Mouse (Mus musculus): ENCODE measurements around the gene Apoa1.

Gene Apoa1

DNA sequence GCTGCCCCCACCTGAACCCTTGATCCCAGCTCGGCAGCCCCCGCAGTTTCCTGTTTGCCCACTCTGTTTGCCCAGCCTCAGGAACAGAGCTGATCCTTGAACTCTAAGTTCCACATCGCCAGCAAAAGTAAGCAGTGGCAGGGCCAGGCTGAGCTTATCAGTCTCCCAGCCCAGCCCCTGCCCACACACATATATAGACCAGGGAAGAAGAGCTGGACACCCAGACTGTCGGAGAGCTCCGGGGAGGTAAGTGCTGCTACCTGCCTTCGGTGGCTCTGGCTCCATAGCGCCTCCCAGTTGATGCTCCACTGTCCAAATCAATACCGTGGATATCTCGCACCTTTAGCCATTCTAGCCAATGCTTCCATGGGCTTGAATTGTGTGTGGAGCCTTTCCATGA lies at the start of gene Apoa1:
Gene Apoa1, plus strand, starts transcription at position 90 of the 400 bp plus-strand sequence.
- CTCF ChIA-PET, result no interaction called here

DNA sequence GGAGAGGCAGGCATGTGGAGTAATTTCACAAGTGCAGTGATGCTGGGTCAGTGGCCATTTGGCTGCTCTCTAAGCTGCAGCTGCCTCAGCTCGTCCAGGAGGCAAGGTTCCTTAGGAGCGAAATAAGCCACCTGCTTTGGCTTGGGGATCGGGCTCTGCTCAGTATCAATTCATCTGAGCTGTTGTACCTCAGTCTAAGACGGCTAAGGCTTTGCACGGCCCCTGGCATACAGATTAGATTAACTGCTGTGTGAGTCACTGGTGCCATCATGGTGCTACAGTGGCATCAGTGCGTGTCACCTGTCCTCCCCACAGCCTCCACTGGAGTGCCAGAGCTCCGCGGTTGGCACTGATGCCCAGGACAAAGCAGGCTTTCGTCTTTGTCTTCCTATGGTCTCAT lies 49.8 kb upstream of the Apoa1 start:
- CTCF ChIA-PET, result no interaction called here

DNA sequence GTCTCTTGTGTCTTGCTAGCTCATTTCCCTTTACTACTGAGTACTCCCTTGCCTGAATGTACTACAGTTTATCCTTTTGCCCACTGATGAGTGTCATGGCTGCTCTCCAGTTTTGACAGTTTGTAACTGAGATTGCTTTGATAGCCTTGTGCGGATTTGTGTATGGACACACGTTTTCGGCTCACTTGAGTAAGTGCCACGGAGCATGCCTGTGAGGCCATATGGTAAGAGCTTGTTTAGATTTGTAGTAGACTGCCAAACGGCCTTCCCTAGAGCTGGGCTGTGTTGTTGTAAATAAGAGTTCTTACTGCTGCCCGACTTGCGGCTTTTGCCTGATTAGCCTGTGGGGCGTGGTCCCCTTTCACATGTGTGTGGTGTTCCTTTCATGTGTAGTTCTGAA lies 47.1 kb upstream of the Apoa1 start:
- CTCF ChIA-PET, result no interaction called here

DNA sequence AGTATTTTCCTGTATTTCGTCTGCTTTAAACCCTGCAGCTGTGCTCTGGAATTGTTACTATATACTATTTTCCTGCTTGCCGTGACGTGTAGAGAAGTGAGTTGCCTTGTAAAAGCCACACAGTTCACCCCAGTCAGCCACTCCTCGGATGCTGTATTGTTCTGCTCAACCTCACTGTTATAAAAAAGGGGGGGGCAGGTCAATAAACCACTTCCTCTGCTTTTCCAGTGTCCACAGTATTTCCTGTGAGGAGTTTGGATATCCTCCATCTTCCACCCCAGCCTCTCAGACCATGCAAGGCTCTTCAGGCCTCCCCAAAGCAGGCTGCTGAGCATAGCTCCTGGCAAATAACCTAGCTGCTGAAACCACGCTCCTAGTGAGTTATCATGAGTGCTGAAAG lies 43.8 kb upstream of the Apoa1 start:
- CTCF ChIA-PET, result interaction anchor here (1.2 to 1.3 kb wide), 2 partner anchors 9 to 272 kb away, joined by 3 to 5 read pairs; no protein-coding TSS in a partner anchor

DNA sequence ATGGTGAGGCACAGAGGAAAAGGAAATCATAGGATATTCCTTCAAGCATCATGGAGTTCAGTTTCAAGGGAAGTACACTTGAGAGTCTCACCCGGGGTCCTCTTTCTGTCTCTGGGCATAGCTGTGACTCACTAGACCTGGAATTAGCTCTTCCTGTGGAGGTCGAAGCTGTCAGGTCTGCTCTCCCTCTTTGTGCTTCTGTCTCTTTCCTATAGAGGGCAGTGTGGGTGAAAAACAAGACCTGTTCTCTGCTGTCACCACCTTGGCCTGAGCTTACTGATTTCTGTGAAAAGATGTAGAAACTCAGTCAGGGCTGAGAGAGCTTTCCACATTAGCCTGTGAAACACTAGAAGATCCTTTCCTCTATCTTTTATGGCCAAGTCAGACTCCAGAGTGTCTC lies 43.2 kb upstream of the Apoa1 start:
- CTCF ChIA-PET, result interaction anchor here (1.0 to 1.3 kb wide), 3 partner anchors 10 to 273 kb away, joined by 3 to 5 read pairs (median 3); no protein-coding TSS in a partner anchor

DNA sequence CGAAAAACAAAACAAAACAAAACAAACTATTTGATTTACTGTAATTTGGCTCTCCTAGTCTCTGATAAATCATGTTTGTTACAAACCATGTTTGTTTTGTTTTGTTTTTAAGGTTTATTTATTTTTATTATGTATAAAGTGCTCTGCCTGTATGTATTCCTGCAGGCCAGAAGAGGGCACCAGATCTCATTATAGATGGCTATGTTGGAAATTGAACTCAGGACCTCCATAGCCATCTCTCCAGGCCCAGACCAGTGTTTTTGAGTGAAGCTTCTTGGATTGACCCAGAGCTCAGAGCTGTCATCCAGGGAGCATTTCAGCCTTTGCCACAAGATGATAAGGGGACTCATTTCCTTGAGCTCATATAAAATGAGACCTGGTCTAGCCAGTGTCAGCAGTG lies 42.0 kb upstream of the Apoa1 start:
- CTCF ChIA-PET, result no interaction called here

DNA sequence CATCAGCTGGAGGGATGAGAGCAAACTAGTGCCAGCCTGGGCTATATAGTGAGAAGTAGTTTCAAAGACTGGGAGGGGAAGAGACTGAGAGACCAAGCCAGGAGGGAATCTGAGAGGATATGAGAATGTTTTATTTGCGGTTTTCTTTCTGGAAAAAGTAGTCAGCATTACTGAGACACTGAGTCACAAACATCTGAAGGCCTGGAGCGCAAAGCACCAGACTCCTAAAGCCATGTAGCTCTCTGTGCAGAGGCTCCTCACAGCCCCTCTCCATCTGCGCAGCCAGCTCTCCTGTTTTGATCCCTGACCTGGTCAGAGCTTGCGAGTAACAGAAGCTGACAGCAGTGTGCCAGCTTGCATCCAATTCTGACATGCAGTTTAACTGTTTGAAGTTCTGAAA lies 40.0 kb upstream of the Apoa1 start:
- CTCF ChIA-PET, result no interaction called here

DNA sequence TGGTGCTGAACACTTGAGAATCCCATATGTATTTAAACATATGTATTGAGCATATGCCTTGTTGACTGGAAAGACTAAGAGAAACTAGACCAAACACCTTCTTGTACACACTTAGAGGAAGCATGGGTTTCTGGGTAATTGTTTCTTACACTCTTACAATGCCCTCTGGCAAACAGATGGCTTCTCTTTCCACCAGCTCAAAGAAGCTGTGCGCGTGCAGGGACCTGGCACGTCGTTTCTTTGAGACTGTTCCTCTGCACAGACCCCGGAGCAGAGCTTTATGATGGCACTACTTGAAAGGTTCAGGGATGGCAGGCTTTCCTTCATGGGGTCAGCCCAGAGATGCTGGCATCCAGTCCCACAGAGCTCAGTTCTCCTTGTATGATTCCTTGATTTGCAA lies 39.4 kb upstream of the Apoa1 start:
- CTCF ChIA-PET, result interaction anchor here (0.6 kb wide), 1 partner anchor 349 kb away, joined by 3 read pairs; no protein-coding TSS in a partner anchor

DNA sequence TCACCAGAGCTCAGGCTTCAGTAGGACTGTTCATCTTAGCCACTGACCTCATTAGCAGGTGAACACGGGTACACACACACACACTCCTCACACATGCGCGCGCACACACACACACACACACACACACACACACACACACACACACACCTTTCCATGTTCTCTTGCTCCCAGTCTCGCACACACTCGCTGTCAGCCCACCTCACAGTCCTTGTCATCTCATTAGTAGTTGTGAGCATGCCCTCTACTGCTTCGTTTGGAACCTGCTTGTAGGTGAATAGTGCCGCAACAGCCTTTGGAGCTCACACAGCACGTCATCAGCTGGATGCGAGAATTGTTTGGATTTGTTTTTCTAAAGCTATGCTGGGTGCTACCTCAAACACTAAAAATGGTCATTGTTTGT lies 39.0 kb upstream of the Apoa1 start:
- CTCF ChIA-PET, result interaction anchor here (0.6 kb wide), 1 partner anchor 349 kb away, joined by 3 read pairs; no protein-coding TSS in a partner anchor

DNA sequence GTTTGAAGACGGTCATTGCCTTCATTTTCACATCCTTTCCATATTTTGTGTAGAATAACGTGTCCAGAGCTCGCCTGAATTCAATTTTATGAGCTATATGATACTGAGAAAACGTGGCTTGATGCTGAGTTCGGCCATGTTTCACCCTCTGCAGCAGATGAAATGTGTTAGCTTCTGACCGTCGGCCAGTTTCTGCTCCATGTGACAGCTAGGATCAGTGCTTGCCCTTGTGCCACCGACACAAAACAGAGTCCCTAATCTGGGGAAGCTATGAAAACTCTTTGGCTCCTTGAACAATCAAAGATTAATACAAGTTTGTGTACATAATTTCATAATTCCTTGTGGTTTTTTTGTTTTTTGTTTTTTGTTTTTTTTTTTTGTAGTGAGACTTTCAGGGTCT lies 37.1 kb upstream of the Apoa1 start:
- CTCF ChIA-PET, result interaction anchor here (0.5 to 1.5 kb wide), 3 partner anchors 139 to 286 kb away, joined by 3 read pairs; partner anchors contain the start of genes Pafah1b2 and Sik3

DNA sequence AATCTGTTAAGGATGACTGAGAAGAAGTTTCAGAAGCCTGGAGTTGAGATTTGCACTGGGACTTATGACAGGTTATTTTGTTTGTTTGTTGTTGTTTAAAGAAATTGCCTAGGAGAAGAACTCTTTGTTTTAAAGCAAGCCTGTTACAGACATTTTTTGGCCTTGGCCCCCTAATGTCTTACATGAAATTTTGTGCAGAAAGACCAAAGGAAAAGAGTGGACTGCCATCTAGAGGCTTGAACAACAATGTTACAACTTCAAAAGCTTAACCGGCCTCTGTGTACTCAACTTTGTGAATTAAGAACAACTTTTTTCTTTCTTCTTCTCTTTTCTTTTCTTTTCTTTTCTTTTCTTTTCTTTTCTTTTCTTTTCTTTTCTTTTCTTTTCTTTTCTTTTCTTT lies 36.7 kb upstream of the Apoa1 start:
- CTCF ChIA-PET, result interaction anchor here (0.5 to 1.5 kb wide), 3 partner anchors 139 to 286 kb away, joined by 3 read pairs; partner anchors contain the start of genes Pafah1b2 and Sik3

DNA sequence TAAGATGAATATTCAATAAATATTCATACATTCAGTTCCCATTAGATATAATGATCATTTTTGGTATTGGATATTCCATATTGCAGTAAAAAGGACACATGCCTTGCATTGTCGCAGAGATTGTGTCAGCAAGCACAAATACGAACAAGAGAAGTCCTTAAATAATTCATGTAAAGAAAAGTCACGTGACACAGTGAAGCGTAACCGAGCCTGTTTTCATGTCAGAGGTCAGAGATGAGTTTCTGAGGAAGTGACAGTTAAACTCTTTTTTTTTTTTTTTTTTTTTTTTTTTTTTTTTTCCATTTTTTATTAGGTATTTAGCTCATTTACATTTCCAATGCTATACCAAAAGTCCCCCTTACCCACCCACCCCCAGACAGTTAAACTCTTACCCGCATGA lies 35.7 kb upstream of the Apoa1 start:
- CTCF ChIA-PET, result interaction anchor here (0.6 kb wide), 1 partner anchor 17 kb away, joined by 3 read pairs; no protein-coding TSS in a partner anchor

DNA sequence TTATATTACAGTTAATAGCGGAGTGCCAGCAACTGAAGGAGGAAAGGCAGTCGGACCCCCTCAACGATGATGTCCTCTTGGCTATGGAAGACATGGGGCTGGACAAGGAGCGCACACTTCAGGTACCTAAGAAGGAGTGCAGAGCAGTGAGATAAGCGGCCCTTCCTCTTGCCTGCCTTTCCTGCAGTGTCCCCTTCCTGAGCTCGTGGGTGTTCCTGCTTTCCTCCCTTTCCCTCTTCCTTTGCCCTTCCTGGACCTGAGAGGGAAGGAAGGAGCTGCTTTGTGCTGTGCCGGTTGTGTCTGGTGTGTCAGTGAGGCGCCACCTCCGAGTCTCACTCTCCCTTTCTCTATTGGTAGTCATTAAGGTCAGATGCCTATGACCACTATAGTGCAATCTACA lies 33.6 kb upstream of the Apoa1 start:
- CTCF ChIA-PET, result no interaction called here

DNA sequence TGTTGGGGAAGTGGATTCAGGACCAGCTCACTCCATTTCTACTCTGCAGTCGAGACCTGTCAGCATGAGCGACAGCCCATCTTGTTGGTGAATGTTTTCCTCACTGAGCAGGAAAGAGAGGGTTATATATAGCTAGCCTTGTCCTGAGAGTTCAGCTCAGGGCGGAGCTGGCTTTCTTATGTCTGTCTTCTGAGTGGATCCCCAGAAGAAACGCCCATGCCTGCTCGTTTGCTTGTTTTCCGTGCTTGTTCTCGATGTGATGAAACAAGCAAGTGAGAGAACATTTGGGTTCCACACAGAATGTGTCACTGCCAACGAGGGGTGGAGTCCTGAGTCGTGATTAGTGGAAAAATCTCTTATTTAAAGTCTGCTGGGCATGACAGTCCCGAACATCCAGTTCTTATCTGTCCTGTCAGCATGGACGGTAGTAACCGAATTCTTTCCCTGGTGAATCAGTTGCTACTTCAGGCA lies 31.6 kb upstream of the Apoa1 start:
- CTCF ChIA-PET, result no interaction called here

DNA sequence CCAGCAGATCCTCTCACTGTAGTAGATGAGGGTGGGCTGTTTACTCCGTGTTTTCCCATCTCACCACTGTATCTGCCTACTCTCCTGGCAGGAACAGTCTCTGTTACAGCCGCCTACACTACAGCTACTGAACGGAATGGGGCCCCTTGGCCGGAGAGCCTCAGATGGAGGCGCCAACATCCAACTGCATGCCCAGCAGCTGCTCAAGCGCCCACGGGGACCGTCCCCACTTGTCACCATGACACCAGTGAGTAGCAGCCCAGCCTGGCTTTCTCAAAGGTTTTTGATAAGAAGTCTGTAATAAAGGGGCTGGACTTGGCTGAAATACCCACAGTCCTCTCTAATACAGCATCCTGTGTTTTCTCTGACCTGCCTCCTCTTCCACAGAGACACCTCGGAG lies 29.9 kb upstream of the Apoa1 start:
- CTCF ChIA-PET, result no interaction called here

DNA sequence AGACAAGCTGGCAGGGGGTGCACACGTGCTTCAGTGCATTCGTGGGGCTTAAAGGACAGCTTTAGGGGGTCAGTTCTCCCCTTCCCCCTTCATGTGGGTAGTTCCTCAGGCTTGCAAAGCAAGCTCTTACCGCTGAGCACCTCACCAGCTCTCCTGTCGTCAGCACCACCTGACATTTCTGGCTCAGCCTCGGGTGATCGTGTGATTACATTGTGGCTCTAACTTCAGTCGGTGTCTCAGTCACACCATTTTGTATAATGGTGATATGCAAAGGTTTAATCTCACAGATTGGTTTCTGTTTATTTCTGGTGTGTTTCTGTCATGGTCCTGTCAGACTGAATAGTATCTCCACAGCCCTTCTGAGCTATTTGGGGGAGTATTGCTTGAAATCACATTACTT lies 29.4 kb upstream of the Apoa1 start:
- CTCF ChIA-PET, result no interaction called here

DNA sequence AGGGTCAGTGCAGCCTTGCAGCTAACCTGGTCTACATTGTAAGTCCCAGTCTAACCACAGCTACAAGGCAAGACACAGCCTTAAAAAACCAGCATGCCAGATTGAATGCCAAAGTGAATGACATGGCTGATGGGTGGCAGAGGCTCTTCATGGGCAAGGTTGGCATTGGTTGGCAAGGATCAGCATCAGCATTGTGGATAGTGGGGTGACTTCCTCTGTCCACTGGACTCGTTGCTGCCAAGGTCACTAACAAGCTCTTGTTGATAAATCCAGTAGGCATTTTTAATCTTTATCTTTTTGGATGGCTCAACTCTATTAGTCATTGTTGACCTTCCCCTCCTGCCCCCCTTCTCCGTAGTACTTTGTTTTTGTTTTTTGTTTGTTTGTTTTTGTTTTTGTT lies 28.8 kb upstream of the Apoa1 start:
- CTCF ChIA-PET, result no interaction called here

DNA sequence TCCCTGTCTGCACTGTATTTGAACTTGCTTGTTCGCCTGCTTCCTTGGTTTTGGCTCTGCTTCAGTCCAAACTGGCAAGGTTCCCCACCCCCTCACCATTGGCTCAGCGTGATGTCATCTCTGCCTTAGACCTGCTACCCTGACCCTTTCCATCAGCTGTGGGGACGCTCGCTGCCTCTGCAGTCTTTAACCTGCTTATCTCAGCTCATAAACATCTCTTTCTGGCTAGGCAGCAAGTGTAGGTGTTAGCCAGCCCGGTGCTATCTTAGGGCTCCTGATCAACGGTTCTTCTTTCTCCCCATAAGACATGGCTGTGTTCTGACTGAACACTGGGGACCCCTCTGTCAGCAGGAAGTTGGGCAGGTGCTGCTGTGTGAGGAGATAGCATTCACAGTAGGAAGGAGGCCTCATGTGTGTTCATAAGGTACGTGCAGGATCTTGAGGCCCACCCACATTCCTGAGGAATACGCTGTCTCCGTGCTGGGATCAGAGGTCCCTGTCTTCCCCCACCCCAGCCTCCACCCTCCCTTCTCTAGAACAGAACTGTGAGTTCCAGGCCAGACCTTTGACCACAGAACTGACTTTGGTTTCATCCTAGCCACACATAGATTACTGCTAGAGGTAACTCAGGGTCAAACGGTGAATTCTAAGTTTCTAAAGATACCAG lies 21.4 kb upstream of the Apoa1 start:
- CTCF ChIA-PET, result no interaction called here

DNA sequence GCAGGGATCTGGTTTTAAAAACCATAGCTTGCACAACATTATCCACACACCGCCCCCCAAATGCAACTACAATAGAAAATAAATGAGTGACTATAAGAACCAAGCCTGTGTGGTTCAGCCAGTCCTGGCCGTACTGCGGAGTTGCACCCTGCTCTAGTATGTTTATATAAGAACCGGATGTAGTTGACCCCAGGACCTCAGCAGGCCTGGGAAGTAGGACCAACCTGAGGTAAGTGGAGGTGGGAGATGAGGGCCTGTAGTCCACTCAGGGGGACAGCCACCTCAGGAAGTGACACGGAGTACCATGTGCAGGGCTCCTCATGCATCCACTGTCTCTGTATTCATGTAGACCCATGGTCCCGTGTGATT lies 20.9 kb upstream of the Apoa1 start:
- CTCF ChIA-PET, result no interaction called here

DNA sequence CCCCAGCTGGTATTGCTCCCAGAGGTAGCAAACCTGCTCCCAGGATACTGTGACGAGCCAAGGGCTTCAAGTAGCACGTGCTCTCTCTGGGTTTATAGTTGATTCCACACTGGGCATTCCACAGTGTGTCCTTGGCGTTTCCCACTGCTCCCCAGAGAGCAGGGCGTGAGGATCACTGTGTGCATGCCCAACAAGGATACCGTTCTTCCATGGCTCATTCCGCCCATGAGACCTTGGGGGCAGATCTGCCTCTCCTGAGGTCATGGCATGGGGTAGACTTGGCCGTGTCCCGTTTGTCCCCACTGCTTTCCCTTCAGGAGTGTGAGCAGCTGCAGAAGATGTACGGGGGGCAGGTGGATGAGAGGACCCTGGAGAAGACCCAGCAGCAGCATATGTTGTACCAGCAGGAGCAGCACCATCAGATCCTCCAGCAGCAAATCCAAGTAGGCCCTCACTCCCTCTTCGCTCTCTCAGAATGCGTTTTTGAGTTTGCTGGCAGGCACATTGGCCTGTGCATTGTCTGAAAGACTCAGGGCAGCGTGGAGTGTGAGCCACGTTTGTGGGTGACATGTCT lies 19.9 kb upstream of the Apoa1 start:
- CTCF ChIA-PET, result no interaction called here

DNA sequence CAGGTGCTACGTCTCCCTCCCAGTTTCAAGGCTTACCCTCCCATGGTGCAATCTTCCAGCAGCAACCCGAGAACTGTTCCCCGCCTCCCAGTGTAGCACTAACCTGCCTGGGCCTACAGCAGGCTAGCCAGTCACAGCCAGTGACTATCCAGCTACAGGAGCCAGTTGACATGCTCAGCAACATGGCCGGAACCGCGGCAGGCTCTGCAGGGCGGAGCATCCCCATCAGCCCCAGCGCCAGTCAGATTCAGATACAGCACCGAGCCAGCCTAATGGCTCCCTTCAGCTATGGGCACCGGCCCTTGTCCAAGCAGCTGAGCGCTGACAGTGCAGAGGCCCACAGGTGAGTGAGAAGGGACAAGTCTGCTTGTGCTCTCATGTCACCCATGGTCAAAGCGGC lies 17.9 kb upstream of the Apoa1 start:
- CTCF ChIA-PET, result interaction anchor here (0.6 kb wide), 1 partner anchor 104 kb away, joined by 5 read pairs; no protein-coding TSS in a partner anchor

DNA sequence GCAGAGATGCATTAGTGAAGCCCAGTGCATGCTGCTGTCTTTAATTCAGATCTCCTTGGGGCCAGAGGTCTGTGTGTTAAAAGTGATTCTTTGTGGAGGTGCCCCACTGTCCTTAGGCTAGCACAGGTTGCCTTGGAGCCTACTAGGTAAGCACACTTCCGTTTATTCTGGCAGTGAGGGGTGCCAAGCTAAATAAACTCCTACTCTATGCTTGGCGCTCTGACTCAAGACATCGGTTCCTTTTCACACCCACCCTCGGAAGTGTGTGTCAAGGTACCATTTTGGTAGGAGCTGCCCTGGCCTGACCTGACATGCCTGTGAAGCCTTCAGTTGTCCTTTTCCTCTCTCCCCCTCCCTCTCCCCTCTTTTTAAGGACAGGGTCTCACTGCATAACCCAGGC lies 14.1 kb upstream of the Apoa1 start:
- CTCF ChIA-PET, result no interaction called here

DNA sequence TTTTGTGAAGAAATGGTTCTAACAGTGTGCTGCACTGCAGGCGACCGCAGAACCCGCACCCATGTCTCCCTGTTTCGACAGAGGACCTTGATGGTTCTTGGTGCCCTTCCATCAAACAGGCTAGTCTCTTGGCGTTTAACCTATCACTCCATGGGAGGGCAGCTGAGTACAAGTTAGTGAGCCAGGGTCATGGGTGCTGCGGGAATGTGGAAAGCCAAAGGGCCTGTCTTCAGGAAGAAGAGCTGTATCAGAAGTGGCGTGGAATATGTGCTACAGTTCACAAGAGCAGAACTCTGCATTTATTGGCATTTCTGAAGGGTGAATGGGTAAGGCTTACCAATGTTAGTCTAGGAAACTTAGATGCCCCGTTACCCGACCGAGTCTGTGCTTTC lies 13.4 kb upstream of the Apoa1 start:
- CTCF ChIA-PET, result no interaction called here
